Mouse (Mus musculus) G1E (cell line): ENCODE measurements around the gene Dact3.

Experiments used
- CTCF ChIP-seq: IDR thresholded peaks from 2 replicates; pipeline ENCODE4 v1.5.1; 2012; ENCODE audit warnings: low read depth, low read length, inconsistent platforms, mixed read lengths
- POLR2AphosphoS5 ChIP-seq: IDR thresholded peaks from 2 replicates; pipeline ENCODE4 v1.6.1; 2012; ENCODE audit warnings: low read depth, low read length, inconsistent platforms; ENCODE audit not compliant: insufficient replicate concordance
- TAL1 ChIP-seq: conservative IDR thresholded peaks from 2 replicates; pipeline ENCODE4 v1.6.1; 2012; ENCODE audit warnings: low read depth, low read length, inconsistent platforms, mixed read lengths

DNA sequence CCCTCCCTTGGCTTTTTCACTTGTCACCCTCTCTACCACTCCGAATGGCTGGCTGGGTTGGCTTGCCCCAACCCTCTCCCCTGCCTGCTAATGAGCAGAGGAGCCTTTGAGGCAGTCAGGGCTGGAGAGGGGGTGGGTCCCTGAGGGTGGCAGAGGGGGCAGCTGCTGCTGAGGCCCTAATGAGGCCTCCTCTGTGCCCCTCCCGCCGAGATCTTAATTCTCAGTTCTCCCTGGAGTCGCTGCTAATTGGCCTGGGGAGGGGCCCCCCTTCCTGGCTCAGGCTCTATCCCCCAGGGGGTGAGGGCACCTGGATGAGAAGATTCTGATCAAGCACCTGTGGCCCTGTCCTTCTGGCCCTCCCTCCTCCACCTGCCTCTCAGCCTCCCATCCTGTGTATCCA, 19.2 kb downstream of the Dact3 start:
- TF ChIP-seq POLR2AphosphoS5 (no peak), CTCF (no peak), TAL1 (no peak)
